Mouse (Mus musculus) liver, embryonic 14.5 days (tissue): Measurements from ENCODE around the gene Tsc22d1.

Source experiments
- CTCF ChIP-seq: IDR thresholded peaks from 2 replicates; pipeline ENCODE4 v1.5.1; 2016; ENCODE audit warnings: antibody characterized with exemption, low read depth, control low read depth
- EP300 ChIP-seq: IDR thresholded peaks from 2 replicates; pipeline ENCODE4 v1.6.1; 2016; ENCODE audit warnings: antibody characterized with exemption, low read depth

- TF ChIP-seq CTCF: no peak
- TF ChIP-seq EP300: no peak
Measured at GRCm38 (mm10) chr14:76514050-76514585, 99.4 kb downstream of the Tsc22d1 start.
